Mouse (Mus musculus) spleen, postnatal 14 days (tissue): Measurements from ENCODE around the gene Dpf3.

ENCODE experiments used
- DNase-seq, 2 experiments: peaks; one replicate each; pipeline ENCODE4 v3.0.0; 2021 to 2022; ENCODE audit warnings: low spot score in 2 of 2

Dpf3 gene

DNA sequence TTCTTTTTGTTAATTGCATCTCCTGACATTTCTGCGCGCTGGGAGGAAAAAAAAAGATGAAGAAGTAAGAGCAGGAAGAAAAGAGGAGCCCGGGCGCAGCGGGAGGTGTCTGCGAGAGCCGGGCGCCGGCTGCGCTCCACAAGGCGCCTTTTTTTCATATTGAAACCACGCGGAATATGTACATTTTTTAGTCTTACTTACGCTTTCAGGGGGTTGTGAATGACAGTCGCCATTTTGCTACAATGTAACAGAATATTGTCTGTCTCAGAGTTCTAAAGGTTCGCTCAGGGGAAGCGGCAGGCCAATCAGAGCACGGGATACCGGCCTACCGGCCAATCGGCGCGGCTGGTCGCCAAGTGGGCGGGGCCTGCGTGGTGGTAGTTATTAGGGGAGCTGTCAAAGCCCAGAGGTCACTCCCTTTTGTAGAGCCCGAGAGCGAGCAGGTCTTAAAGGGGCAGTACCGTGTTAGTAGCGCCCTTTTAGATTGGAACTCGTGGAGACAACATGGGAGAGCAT is at the start of gene Dpf3:
TSS of gene Dpf3 (minus strand) at position 241 of the 516 bp plus-strand sequence.
- peak; percentile 98 for DNase-seq

DNA sequence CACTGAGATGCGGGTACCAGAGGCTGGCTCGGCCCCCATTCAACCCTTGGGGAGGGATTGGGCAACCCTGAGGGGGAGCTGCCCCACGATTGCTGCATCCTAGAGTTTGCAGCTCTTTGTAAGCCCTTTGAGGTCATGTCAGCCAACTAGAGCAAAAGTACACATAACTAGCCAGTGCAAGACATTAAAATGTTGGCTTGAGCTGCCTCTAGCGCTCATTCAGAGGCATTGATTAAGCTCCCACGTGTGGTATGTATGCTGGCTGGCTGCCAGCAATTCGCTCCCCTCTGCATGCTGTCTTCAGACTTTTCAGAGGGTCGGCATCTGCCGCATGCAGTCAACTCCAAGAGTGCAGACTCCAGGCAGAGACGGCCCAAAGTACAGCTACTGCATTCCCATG is 48.5 kb upstream of the Dpf3 start:
- no peak for DNase-seq

DNA sequence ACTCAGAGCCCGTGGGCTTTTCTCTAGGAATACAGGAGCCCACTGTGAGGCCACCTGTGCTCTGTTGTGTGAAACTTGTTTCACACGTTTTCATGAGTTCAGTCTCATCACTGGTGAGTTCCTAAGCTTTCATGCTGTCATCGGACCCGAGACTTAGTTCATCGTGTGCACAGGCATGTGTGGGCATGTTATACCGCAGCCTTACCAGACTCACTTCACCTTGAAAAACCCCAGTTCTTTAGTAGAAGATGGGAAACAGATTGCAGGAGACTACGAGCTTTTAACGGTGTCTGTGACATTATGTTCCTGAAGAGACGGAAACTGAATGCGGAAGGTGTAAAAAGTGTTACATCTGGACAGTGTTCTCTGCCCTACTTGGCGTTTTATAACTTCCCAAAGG is 47.9 kb upstream of the Dpf3 start:
- no peak for DNase-seq

DNA sequence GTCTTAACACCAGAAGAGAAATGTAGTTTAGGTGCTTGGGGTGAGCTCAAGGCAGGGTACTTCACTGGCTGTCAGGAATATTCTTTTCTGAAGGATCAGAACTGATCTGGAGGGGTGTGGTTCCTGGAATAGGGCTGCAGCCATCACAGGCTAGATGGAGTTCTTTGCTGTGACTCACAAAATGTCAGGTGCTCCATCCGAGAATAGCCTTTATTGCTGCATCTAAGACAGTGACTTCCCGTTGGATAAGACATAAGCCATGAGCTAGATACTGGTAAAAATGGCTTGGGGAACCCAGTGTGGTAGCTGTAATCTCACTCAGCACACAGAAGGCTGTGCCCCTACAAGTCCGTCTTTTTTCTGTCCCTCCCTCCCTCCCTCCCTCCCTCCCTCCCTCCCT is 46.7 kb upstream of the Dpf3 start:
- no peak for DNase-seq

DNA sequence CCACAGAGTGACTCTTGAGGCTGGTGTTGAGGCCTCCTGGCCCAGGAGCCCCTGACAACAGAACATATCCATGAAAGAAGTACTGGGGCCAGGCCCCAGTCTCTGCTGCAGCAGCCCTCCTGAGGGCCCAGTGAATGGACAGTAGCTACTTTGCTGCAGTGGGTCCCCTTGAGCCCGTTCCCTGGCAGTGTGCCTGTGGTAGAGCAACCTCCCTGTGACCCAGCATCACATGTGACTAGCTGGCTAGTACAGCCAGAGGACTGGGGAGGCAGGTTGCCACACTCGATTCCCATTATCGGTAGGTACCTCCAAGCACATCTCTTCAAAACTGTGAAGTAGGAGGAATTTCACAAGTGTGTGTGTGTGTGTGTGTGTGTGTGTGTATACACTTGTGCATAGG is 45.5 kb upstream of the Dpf3 start:
- DNase-seq = no peak

DNA sequence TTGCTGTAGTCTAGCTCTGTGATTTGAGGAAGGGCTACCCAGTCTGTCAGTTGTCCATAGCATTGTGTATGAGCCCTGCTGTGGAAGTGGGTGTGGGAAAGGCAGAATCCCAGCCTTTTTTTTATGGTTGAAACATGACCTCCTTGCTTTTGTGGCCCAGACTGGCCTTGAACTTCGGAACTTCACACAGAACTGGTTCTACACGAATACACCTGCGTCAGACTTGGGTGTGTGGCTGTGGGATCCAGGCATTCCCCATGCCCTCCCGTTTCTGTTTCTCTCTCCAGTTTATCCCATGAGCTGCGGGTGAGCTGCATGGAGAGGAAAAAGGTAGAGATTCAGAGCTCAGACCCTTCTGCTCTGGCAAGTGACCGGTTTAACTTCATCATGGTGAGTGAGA is 44.5 kb upstream of the Dpf3 start:
- DNase-seq = no peak

DNA sequence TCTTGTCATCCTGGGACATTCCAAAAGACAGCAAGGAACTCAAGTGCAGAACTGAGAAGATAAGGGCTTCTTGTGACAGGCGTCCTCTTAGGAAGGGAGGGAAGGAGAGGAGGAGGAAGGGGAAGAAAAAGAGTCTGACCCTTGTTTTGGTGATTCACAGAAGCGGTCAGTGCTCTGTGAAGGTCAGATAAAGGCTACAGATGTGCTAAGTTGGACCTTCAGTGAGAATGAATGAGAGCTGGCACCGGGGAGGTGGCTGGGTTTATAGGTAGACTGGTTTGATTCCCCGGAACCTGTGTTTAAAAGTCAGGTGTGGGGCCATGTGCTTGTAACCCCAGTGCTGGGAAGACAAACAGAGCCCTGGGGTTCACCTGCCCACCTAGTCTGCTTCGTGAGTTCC is 41.1 kb upstream of the Dpf3 start:
- no peak for DNase-seq

DNA sequence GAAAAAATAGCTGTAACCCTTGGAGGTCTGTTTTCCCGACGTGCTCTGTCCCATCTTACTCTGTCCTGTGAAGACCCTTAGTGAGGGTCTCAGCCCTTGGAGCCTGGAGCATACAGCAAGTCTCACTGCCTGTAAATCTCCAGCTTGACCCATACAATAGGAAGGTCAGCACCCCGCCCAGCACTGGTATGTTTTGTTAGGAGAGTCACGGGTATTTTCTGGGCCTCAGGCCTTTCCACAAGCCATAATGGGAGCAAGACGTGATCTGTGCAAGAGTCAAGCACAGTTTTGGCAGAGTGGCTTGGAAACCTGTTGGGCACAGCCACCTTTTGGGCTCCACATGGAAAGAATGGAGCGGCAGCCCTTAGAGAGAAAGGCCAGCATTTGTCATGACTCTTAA is 40.3 kb upstream of the Dpf3 start:
- no peak for DNase-seq

DNA sequence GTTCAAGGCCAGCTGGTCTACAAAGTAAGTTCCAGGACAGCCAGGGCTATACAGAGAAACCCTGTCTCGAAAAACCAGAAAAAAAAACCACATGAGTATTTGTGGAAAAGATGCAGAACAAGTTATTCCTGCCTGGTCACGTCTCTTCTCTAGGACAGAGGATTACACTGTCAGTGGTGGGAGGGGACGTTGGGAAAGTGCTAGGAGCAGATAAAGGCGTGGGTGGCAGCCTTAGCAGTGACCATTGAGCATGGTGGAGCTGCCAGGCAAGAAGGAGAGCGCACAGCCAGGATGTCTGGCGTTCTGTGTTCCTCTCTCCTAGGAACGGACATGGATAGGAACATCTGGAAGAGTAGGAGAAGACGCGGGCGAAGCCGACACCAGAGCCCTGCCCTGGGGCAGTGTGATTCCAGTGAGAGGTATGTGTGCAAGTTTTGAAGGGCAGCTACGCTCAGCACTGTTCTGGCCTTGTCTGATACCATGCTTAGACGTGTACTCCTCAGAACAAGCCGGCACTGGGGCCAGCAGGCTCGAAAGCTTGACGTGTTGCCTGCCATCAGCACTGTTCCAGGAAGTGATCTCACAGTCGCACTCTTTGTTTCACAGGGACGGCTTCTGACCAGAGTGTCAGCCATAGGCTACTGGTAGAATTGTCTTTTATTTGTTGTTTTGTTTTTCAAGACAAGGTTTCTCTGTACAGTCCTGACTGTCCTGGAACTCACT is 38.5 kb upstream of the Dpf3 start:
- no peak for DNase-seq

DNA sequence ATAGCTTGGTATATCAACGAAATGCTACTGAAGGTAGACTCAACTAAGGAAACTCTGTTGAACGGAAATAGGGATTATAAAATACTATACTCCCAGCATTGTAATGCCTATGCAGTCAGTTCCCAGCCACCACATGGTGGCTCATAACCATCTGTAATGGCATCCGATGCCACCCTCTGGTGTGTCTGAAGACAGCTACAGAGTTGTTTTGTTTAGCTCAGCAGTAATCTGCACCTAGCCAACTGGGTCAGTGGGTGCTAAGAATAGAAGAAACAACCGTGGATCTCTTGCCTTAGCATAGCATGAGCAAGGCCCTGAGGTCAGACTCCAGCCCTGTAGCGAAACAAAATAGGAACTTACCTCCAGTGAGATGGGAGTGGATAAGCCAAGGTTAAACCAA is 36.8 kb upstream of the Dpf3 start:
- DNase-seq = no peak

DNA sequence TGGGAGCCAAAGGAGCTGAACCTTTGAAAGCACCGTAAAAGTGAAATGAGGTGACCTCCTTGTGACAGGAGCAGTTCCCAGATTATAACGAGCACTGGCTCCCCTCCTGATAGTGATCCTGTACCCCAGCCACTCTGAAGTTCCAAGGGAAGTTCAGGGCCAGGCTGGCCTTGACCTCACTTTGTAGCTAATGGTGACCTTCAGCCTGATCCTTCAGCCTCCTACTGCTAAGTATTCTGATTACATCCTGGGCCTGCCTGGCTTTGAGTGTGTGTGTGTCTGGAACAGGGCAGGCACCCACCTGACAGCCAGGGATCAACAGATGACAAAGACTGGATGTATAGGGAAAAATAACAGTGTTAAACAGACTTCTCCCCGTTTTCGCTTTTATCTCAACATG is 36.4 kb upstream of the Dpf3 start:
- no peak for DNase-seq

DNA sequence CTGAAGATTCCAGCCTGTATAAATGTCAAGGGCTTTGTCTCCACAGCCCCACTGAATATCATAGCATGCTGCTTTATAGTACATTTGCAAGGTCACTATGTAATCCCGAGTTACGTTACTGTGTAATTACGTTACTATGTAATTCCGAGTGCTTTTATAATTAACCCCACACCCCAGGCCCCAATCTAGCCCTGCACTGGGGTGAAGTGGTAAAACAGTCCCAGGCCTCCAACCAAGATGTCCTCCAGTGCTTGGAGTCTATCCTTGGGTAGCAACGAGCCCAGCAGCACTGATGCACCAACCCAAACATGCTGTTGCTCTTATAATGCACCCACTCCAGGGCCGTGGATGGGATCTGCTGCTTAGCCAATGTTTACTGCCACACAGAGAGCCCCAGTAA is 35.5 kb upstream of the Dpf3 start:
- DNase-seq = no peak

DNA sequence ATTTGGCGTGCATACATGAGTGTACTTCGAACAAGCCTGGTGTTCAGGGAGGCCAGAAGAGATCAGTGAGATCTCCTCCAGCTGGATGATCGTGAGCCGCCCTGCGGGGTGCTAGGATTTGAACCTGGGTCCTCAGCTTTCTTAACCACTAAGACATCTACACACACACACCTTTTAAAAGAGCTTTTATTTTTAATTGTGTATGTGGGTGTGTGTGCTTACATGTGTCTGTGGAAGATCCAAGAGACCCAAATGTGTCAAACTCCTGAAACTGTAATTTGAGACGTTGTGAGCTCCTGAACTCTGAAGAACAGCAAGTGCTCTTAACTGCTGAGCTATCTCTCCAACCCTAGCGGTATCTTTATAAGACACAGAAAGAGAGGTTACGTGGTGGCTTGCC is 33.6 kb upstream of the Dpf3 start:
- DNase-seq = no peak

DNA sequence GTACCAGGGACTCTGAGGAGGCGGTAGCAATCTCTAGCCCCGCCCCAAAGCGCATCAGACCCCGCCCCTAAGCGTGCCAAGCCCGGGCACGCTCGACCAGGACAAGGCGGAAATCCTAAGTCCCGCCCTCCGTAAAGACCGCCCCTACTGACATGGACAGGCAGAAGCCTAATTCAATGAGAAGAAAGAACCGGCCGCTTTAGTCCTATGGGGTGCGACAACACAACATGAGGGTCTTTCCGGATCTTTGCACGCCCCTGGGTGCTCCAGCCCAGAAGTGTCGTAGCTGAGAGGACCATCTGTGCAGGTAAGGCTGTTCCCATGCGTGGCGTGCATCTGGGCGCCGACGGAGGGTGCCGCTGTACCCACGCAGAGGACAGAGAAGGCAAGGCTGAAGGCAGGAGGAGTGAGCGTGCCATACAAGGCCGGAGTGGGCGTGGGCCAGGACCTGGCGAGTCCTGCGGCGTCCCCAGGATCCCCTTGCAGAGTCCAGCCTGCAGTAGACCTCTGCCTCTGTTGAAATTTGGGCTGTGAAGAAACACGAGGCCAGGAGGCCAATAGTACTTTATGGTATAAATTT is 32.9 kb upstream of the Dpf3 start, which contains the start of gene Dcaf4:
TSS of gene Dcaf4 (plus strand) at position 156 of the 580 bp plus-strand sequence.
- peak; percentile 96 to 97 for DNase-seq

DNA sequence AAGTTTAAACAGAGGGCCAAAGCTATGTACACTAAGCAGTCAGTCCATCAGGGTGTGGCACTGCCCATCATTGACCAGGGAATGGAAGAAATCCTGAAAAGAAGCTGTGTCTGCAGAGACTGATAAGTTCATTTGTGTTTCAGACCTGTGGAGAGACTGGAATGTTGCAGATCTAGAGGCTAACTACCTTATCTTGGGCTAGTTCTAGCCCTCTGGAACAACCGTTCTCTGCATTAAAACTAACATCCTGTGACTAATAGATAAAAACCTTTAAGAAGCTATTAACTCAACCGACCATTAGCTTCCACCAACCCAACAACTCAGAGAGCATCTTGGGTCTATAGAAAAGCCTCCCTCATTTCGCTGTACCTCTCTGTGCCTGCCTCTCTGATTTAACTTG is 30.1 kb upstream of the Dpf3 start:
- no peak for DNase-seq

DNA sequence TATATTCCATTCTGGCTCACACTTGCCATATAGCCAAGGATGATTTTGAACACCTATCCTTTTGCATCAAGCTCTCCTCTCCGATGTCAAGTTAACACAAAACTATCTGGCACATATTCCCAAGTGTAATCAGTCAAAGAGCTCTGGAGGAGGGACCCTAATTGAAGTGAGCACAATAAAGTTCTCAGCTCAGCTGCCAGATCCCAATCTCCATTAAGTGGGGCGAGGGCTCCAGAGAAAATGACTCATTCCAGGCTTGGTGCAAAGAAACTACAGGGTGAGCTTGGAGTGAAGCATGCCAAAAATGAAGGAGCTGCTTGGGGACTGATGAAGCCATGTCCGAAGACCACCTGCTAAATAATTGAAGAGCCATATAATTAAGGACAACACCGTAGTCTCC is 26.7 kb upstream of the Dpf3 start:
- no peak for DNase-seq

DNA sequence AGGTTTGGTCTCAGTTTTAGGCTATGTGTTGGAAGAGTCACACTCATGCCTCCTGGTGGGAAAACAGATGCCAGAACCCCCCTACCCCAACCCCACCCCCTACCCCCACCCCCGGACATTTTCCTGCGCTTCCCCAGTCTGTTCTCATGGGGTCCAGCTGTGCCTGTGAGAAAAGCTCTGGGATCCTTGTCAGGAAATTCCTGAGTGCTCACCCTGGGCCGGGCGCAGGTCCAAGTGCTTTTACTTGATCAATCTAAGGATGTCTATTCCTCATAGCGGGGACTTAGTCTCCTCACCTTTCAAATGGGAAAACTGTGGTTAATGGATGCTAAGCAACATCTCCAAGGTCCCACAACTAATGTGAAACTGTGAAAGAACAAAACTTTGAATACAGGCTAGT is 25.7 kb upstream of the Dpf3 start:
- DNase-seq = no peak

DNA sequence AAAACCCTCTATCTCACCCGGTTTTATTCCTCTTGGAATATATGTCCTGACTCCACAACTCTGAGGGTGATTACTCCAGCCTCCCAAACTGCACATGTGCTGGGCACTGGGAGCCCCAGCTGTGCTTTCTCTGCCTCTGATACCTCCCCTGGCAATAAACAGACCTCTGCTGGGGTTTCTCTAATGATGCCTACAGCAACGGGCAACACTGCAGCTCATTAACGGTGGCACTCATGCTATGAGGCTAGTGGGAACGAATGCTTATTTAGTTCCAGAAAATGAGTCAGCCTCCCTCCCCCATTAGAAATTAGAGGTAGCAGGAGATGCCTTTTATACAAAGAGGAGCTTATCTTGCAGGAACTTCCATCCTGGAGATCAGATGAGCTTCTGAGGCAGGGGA is 25.3 kb upstream of the Dpf3 start:
- DNase-seq = no peak

DNA sequence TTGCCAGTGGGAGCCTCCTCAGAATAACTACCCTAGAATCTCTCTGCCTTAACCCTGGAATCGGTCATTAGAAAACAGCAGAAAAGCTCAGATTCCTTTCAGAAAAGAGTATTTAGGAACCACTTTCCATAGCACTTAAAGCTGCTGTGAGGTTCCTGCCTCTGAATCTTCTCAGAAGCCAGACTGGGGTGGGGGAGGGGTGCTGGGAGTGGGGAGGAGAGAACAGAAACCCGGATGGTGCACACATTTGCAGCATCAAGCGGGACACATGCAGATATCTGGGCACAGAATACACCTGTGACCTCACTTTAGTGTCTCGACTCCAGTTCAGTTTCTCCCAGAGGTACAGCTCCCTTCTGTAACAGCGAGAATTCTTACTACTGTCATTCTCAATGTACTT is 23.1 kb upstream of the Dpf3 start:
- DNase-seq = no peak

DNA sequence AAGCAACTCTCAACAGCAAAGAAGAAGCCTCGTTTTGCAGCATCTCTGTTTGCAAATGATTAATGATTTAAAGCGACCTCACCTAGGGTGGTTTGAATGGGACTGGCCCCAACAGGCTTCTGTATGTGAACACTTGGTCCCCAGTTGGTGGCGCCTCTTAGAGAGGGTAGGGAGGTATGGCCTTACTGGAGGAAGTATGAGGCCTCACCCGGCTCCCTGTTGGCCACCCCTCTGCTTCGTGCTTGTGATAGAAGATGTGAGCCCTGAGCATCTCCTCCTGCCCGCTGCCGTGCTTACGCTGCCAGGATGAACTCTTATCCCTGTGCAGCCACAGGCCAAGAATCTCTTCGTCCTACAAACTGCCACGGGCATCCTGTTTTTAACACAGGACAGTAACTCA is 19.0 kb upstream of the Dpf3 start:
- no peak for DNase-seq

DNA sequence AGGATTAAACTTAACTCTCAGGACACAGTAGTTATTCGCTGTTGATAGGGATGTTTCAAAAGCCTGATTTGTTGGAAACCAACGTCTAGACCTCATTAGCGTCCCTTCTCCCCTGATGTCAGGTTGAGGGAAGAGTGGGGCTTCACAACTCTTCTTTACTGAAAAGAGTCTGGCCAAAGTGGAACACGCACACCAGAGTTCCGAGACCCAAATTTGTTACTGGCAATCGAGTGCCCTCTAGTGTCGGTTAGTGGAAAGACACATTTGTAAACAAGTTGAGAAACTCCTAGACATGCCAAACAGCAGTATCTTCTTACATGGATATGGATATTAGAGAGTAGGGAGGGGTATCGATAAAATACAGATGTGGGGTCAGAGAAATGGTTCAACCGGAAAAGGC is 14.7 kb upstream of the Dpf3 start:
- DNase-seq = peak in 1 of 2 experiments; percentile 38

DNA sequence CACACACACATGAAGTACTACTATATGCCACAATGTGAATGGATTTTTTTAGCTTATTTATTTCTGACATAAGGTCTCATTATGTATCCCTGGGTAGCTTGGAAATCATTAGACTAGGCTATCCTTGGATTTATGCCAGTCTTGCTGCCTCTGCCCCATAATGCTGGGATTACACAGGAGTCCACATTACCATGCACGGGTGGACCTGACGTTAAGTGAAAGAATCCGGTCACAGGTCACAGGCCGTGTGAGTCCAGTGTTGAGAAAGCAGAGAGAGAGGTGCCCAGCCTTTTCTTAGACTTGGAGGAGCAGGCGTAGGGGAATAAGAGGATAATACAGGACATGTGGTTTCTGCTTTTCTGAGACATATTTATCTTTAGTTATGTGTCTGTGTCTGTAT is 11.7 kb upstream of the Dpf3 start:
- no peak for DNase-seq

DNA sequence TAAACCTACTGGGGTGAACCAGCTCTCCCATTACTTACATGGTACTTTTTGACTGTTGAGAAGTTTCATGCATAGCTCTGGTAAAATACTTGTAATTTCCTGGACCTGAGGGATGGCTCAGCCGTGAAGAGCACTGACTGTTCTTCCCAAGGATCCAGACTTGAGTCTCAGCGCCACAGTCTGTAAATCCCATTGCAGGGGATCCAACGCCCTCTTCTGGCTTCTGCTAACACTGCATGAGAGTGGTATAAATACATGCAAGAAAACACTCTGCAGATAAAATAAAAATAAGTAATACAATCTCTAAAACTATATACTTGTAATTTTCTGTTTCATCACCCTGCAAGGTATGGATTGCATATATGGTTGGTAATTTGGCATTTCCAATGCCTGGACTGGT is 10.4 kb upstream of the Dpf3 start:
- DNase-seq = no peak

DNA sequence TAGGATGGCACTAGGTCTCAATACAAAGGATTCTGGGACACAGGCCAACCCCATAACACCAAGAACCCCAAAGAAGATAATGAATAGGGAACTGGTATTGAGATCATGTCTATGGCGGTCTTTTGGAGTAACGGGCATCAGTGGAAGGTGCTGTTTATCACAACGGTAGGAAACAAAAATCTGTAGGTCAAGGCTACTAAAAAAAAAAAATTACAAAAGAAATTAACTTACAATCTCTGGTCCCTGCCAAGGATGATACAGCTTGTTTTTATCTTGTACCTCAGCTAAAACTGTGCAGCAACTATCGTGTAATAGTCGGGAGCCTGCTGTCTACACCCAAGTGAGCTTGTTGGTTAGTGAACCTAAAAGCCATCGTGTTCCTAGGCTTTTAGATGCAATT is 9.2 kb upstream of the Dpf3 start:
- DNase-seq = no peak
